Mouse (Mus musculus) ES-E14 (cell line): Measurements from ENCODE around the gene Lgals1.

Source experiments
- CHD2 ChIP-seq: IDR thresholded peaks from 2 replicates; pipeline ENCODE4 v1.6.1; 2014; ENCODE audit warnings: mild to moderate bottlenecking, low read depth, low read length, inconsistent platforms
- HCFC1 ChIP-seq: IDR thresholded peaks from 2 replicates; pipeline ENCODE4 v1.6.1; 2012; ENCODE audit warnings: low read length, inconsistent platforms, borderline replicate concordance; ENCODE audit not compliant: insufficient read depth
- MAFK ChIP-seq: IDR thresholded peaks from 2 replicates; pipeline ENCODE4 v1.6.1; 2014; ENCODE audit warnings: mild to moderate bottlenecking, low read depth, low read length, inconsistent platforms; ENCODE audit not compliant: insufficient read depth
- ZC3H11A ChIP-seq: IDR thresholded peaks from 2 replicates; pipeline ENCODE4 v1.6.1; 2012; ENCODE audit warnings: low read depth, mild to moderate bottlenecking, inconsistent platforms, low read length, borderline replicate concordance
- ZNF384 ChIP-seq: IDR thresholded peaks from 2 replicates; pipeline ENCODE4 v1.6.1; 2012; ENCODE audit warnings: low read depth, low read length, inconsistent platforms

DNA sequence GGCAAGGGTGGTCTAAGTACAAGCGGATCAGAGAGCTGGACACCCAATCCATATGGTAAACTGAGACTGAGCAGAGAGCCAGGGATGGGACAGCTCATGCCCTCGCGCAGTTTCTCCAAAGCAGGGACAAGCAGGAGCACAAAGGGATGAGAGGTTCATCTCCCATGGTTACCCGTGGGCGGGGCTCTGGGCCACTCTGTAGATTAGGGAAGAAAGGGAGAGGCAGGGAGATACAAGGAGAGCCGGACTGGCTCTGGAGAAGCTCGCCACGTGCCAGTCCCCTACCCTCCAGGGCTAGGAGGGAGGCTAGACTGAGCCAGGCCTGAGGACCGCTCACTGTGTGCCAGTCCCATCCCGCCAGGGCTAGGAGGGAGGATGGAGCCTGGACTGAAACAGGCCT is 10.8 kb downstream of the Lgals1 start:
- TF ChIP-seq CHD2 (no peak), ZC3H11A (no peak), HCFC1 (no peak), MAFK (no peak), ZNF384 (no peak)
